17 mouse cellular contexts compared by ENCODE assay signal in the genomic region with DNA sequence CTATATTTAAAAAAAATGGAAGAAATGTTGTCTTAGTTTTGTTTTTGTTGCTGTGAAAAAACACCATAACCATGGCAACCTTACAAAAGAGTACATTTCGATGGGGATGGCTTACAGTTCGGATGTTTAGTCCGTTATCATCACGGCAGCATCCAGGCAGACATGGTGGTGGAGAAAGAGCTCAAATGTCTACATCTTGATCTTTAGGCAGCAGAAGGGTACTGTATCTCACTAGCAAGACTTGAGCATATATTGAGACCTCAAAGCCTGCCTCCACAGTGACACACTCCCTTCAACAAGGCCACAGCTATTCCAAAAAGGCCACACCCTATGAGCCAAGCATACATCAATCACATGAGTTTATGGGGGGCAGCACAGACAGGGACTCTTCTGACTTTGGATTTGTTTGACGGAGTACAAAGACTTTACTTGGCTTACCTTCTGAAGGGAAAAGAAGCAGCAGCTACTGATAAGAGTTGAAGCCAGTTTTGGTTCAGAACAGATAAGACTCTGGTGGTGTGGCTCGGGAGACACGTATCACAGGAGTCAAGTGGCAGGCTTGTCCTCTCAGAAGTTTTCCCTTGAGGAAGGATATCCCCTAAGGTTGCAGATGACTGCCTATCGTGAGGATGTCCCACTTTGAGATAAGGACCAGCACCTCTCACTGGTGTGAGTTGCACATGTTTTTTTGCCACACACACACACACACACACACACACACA.
"Had no signal": no experiment of that assay in that cellular context is flagged by ENCODE, and none has a peak within 500 bp of the region (broad histone marks: within the 10 kb centered on the region; RNA-seq: fewer than 3 reads in every experiment).

No protein-coding gene starts in this region.

- ATAC-seq: inflammation-experienced regulatory T-cells, adult 6 months; intestine, postnatal 0 days; lung, postnatal 0 days; midbrain, embryonic 15.5 days had no signal

- H3K4me2 ChIP-seq: midbrain, embryonic 11.5 days; midbrain, embryonic 15.5 days; neural tube, embryonic 12.5 days; stomach, embryonic 15.5 days had no signal

- DNase-seq: kidney, adult 9 months; kidney, postnatal 10 days; kidney, postnatal 4 days; lung, adult 2 months; lung, postnatal 36 days; right cerebral cortex, postnatal 14 days; thymus, adult 2 months; thymus, postnatal 25 days had no signal

- H3K9ac ChIP-seq: midbrain, embryonic 15.5 days; neural tube, embryonic 12.5 days; stomach, embryonic 15.5 days had no signal

- H3K27me3 ChIP-seq: midbrain, embryonic 15.5 days; neural tube, embryonic 12.5 days; stomach, embryonic 15.5 days had no signal

- H3K36me3 ChIP-seq: limb, embryonic 10.5 days; midbrain, embryonic 15.5 days; neural tube, embryonic 12.5 days; stomach, embryonic 15.5 days had no signal

- H3K27ac ChIP-seq: layer of hippocampus, adult 2 months; limb, embryonic 10.5 days; midbrain, embryonic 15.5 days; neural tube, embryonic 12.5 days; stomach, embryonic 15.5 days had no signal

- H3K4me1 ChIP-seq: limb, embryonic 10.5 days; midbrain, embryonic 15.5 days; neural tube, embryonic 12.5 days had no signal

- H3K4me3 ChIP-seq: layer of hippocampus, adult 2 months; limb, embryonic 10.5 days; midbrain, embryonic 15.5 days; neural tube, embryonic 12.5 days; stomach, embryonic 15.5 days had no signal

- H3K9me3 ChIP-seq: limb, embryonic 10.5 days; midbrain, embryonic 15.5 days; neural tube, embryonic 12.5 days; stomach, embryonic 15.5 days had no signal
